Mouse (Mus musculus) olfactory bulb, adult 2 months (tissue): ENCODE measurements around the gene Kalrn. TPM values are rescaled to one million over a fixed set of nuclear protein-coding genes. Genes with fewer than 3 reads are reported as not detected.
A peak's percentile ranks its signal among the peaks of the same experiment; 100 is the strongest.

ENCODE experiments used
- H3K27ac ChIP-seq: fragments of 200-500 bp; 2 replicates; pipeline ENCODE4 v1.5.1; 2012; ENCODE audit warnings: low read depth, low read length; ENCODE audit not compliant: insufficient read depth
- H3K4me1 ChIP-seq: fragments of 200-500 bp; 2 replicates; pipeline ENCODE4 v1.6.1; 2012; ENCODE audit warnings: low read length; ENCODE audit not compliant: control insufficient read depth, insufficient read depth
- H3K4me3 ChIP-seq: fragments of 200-500 bp; 2 replicates; pipeline ENCODE4 v1.5.1; 2012; ENCODE audit warnings: mild to moderate bottlenecking, low read depth, low read length, moderate library complexity; ENCODE audit not compliant: insufficient read depth
- CTCF ChIP-seq: fragments of 200-500 bp; IDR thresholded peaks from 2 replicates; pipeline ENCODE4 v1.5.1; 2012; ENCODE audit warnings: low read depth, mild to moderate bottlenecking, low read length, moderate library complexity; ENCODE audit not compliant: insufficient read depth
- POLR2A ChIP-seq: fragments of 200-500 bp; IDR thresholded peaks from 2 replicates; pipeline ENCODE4 v1.6.1; 2012; ENCODE audit warnings: mild to moderate bottlenecking, low read depth, low read length, moderate library complexity; ENCODE audit not compliant: insufficient read depth
- WGBS: fragments of 180-500 bp; shearing (Covaris S2); methylation state at CpG from one replicate; pipeline ENCODE4 v1.1.7; 2018; 5-methylcytosine and 5-hydroxymethylcytosine counted together
- polyA plus RNA-seq: library from polyadenylated mRNA; stranded (reverse); fragments of >200 nt; gene quantifications from 2 replicates; pipeline ENCODE4 v1.2.4, GENCODE M21; 2012; ENCODE audit warnings: low replicate concordance; ENCODE audit not compliant: missing spikeins, insufficient read depth, insufficient read length

Gene Kalrn
- polyA plus RNA-seq, 1 experiment, result 153 TPM

GRCm38 (mm10) chr16:34502110-34502509 lies 71.2 kb downstream of the Kalrn start:
- TF ChIP-seq POLR2A, result no peak
- no peak for TF ChIP-seq CTCF
- no peak overlapping the region for H3K27ac ChIP-seq

GRCm38 (mm10) chr16:34494741-34495140 lies 78.6 kb downstream of the Kalrn start:
- no peak for TF ChIP-seq CTCF
- no peak for TF ChIP-seq POLR2A
- Histone ChIP-seq H3K4me1 (peaks cover 11% of the 10 kb centered on the region), H3K27ac (no peak overlapping the region), H3K4me3 (no peak overlapping the region)
- 95% methylated on average over 1 of the region's 1 CpGs for WGBS

More at GRCm38 (mm10) chr16:34502110-34502509, 71.2 kb downstream of the Kalrn start:
- Histone ChIP-seq H3K4me1 (peaks cover 9% of the 10 kb centered on the region), H3K4me3 (no peak overlapping the region)

- TF ChIP-seq CTCF, result no peak
- TF ChIP-seq POLR2A, result no peak
- Histone ChIP-seq H3K4me1 (peaks cover 13% of the 10 kb centered on the region), H3K4me3 (no peak overlapping the region), H3K27ac (peak overlapping the region; percentile 21; the same call in 1 of the 2 replicates)
- 73% methylated on average over 3 of the region's 3 CpGs for WGBS
Observed at GRCm38 (mm10) chr16:34493914-34494313, 79.4 kb downstream of the Kalrn start.

GRCm38 (mm10) chr16:34491225-34491624 lies 82.1 kb downstream of the Kalrn start:
- TF ChIP-seq CTCF (no peak), POLR2A (no peak)
- H3K4me1 ChIP-seq, result peaks cover 19% of the 10 kb centered on the region
- H3K27ac ChIP-seq, result peak overlapping the region; percentile 64

GRCm38 (mm10) chr16:34490506-34490905 lies 82.8 kb downstream of the Kalrn start:
- WGBS, result 29% methylated on average over 8 of the region's 8 CpGs
- H3K4me3 ChIP-seq, result no peak overlapping the region
- TF ChIP-seq CTCF (no peak), POLR2A (no peak)
- H3K27ac ChIP-seq, result peak overlapping the region; percentile 64; the same call in 1 of the 2 replicates
- peaks cover 24% of the 10 kb centered on the region for H3K4me1 ChIP-seq

More at GRCm38 (mm10) chr16:34491225-34491624, 82.1 kb downstream of the Kalrn start:
- H3K4me3 ChIP-seq, result no peak overlapping the region
- WGBS, result 34% methylated on average over 8 of the region's 8 CpGs

DNA sequence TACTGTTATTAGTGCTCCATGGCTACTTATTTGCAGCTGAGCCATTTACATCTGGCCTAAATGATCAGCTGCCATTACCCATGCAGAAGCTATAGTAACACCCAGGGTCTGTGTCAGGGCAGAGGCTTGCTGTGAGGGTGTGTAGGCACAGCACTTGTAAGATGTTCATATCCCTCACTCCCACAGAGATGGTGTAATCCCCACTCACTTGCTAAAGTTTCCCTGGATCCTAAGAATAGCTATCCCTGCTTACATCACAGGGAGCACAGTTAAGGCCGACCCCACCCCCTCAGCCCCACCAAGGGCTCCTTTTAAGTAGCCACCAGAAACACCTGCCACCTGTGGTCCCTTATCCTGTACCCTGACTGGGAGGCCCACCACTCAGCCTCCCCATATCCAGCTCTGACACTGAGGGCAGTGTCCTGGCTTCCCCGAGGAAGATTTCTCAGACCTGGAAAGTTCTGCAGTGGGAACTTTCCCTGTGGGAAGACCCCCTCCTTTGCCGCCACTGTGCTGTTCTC lies 83.5 kb downstream of the Kalrn start:
- Histone ChIP-seq H3K27ac (peak overlapping the region; percentile 70; the same call in 1 of the 2 replicates), H3K4me1 (peaks cover 29% of the 10 kb centered on the region), H3K4me3 (no peak overlapping the region)
- 42% methylated on average over 3 of the region's 3 CpGs for WGBS
- no peak for TF ChIP-seq POLR2A
- no peak for TF ChIP-seq CTCF

- Histone ChIP-seq H3K4me3 (no peak overlapping the region), H3K4me1 (peaks cover 30% of the 10 kb centered on the region), H3K27ac (no peak overlapping the region)
- no peak for TF ChIP-seq CTCF
- TF ChIP-seq POLR2A, result no peak
- WGBS, result 93% methylated on average over 5 of the region's 5 CpGs
Observed at GRCm38 (mm10) chr16:34487823-34488222, 85.5 kb downstream of the Kalrn start.

DNA sequence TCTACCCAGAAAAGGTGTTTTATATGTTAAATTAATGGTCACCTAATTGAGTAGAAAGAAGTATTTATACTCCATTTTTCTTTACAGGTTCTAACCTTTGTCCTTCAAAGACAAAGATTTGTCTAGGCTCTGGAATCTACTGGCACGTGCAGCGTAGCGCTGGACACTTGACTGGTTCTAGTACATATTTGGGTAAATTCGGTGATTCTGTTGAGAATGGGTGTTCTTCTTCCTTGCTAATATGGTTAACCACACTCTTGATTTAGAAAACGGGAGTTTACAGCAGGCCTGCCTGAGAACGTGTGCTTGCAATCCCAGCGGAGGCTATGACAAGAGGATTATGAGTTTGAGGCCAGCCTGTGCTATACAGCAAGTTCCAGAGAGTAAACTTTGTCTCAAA lies 86.1 kb downstream of the Kalrn start:
- whole genome bisulfite sequencing, result 86% methylated on average over 7 of the region's 7 CpGs
- TF ChIP-seq POLR2A, result no peak
- no peak for TF ChIP-seq CTCF
- peaks cover 30% of the 10 kb centered on the region for H3K4me1 ChIP-seq
- no peak overlapping the region for H3K27ac ChIP-seq
- H3K4me3 ChIP-seq, result no peak overlapping the region

DNA sequence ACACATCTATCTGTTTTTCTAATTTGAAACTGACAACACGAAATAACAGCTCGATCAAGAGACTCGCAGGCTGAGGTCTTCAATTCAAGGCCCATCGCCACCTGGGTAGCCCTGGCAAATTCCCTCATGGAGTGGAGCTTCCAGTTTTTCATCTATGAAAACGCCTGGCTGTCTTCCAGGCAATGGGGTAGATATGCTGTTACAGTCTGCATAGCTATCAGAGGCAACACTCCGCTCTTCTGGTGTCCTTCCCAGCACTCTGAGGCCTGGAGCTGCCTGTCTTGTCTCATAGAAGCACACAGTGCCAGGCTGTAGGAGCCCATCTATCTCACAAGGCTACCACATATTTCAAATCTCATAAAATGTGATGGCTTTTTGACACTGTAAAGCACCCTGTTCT lies 87.8 kb downstream of the Kalrn start:
- Histone ChIP-seq H3K27ac (peak overlapping the region; percentile 87), H3K4me1 (peaks cover 25% of the 10 kb centered on the region), H3K4me3 (no peak overlapping the region)
- WGBS, result 43% methylated on average over 6 of the region's 6 CpGs
- TF ChIP-seq CTCF, result no peak
- no peak for TF ChIP-seq POLR2A
